Mouse (Mus musculus) R1 (cell line): ENCODE data around the gene Fam122a.

Experiments
- DNase-seq: peaks from one replicate; pipeline ENCODE4 v3.0.0-alpha.2; 2018; ENCODE audit warnings: low read depth, low spot score

Gene Fam122a

GRCm38 (mm10) chr19:24490275-24490674, 13.1 kb upstream of the Fam122a start:
- DNase-seq = no peak

- DNase-seq = no peak
Observed at GRCm38 (mm10) chr19:24486433-24487296, 9.5 kb upstream of the Fam122a start.

GRCm38 (mm10) chr19:24484612-24485194, 7.5 kb upstream of the Fam122a start:
- DNase-seq = no peak

- DNase-seq = no peak
Observed at GRCm38 (mm10) chr19:24480916-24481315, 3.8 kb upstream of the Fam122a start.

- peak; percentile 40 for DNase-seq
Observed at GRCm38 (mm10) chr19:24476461-24476860, 695 bp downstream of the Fam122a start.

GRCm38 (mm10) chr19:24475281-24475680, 1.9 kb downstream of the Fam122a start:
- no peak for DNase-seq

- no peak for DNase-seq
Observed at GRCm38 (mm10) chr19:24472512-24472911, 4.6 kb downstream of the Fam122a start.

GRCm38 (mm10) chr19:24471538-24471937, 5.6 kb downstream of the Fam122a start:
- no peak for DNase-seq

GRCm38 (mm10) chr19:24469216-24469615, 7.9 kb downstream of the Fam122a start:
- DNase-seq = no peak

- no peak for DNase-seq
Observed at GRCm38 (mm10) chr19:24468616-24469015, 8.5 kb downstream of the Fam122a start.

GRCm38 (mm10) chr19:24463011-24463410, 14.1 kb downstream of the Fam122a start:
- DNase-seq = no peak

GRCm38 (mm10) chr19:24456591-24457231, 20.4 kb downstream of the Fam122a start:
- DNase-seq = no peak

GRCm38 (mm10) chr19:24455249-24455960, 21.8 kb downstream of the Fam122a start:
- DNase-seq = no peak

GRCm38 (mm10) chr19:24454451-24454850, 22.7 kb downstream of the Fam122a start:
- no peak for DNase-seq

- DNase-seq = no peak
Observed at GRCm38 (mm10) chr19:24453379-24453778, 23.8 kb downstream of the Fam122a start.

GRCm38 (mm10) chr19:24452441-24452898, 24.7 kb downstream of the Fam122a start:
- DNase-seq = peak; percentile 71

- DNase-seq = peak; percentile 31
Observed at GRCm38 (mm10) chr19:24451626-24452025, 25.5 kb downstream of the Fam122a start.

GRCm38 (mm10) chr19:24450740-24451139, 26.4 kb downstream of the Fam122a start:
- no peak for DNase-seq

GRCm38 (mm10) chr19:24444322-24444721, 32.8 kb downstream of the Fam122a start:
- DNase-seq = no peak

- no peak for DNase-seq
Observed at GRCm38 (mm10) chr19:24439715-24440114, 37.4 kb downstream of the Fam122a start.

GRCm38 (mm10) chr19:24434291-24434690, 42.9 kb downstream of the Fam122a start:
- DNase-seq = no peak

- no peak for DNase-seq
Observed at GRCm38 (mm10) chr19:24432447-24432846, 44.7 kb downstream of the Fam122a start.
